In genomic region chr19:8661821-8662307, GRCm38 (mm10) we compare ENCODE assay signal across 8 mouse cellular contexts. TPM values are rescaled to one million over a fixed set of nuclear protein-coding genes. Genes with fewer than 3 reads are reported as not detected.
A peak's percentile ranks its signal among the peaks of the same experiment; 100 is the strongest.
DNase-seq lines count a peak whose midpoint lies in the region; ATAC-seq and TF ChIP-seq lines count a peak whose summit lies in the region.

No protein-coding gene starts in this region.

- no peak for TF ChIP-seq POLR2A in embryonic fibroblast, embryonic 13.5 days (IDR thresholded peaks at IDR 0.05; ENCODE audit: low read depth, low read length)

- peak overlapping the region; percentile 92 for H3K4me2 ChIP-seq in lung, embryonic 16.5 days (ENCODE audit: low read depth, low read length)
- H3K4me2 ChIP-seq in hindbrain, embryonic 15.5 days = peak overlapping the region; percentile 96

- DNase-seq in lung, postnatal 25 days (ENCODE audit: low spot score) = no peak
- DNase-seq in liver (peak; percentile 20), adipocyte (ENCODE audit: low spot score) (no peak)
- DNase-seq in right cerebral cortex, postnatal 10 days (ENCODE audit: low spot score in 2 of 2) = peak; percentile 88 to 89

- H3K4me1 ChIP-seq in lung, embryonic 16.5 days (replicated peaks; ENCODE audit: control insufficient read depth, insufficient read depth, low read length) = peaks cover 8% of the 10 kb centered on the region
- no peaks in the 10 kb centered on the region for H3K4me1 ChIP-seq in embryonic fibroblast, embryonic 13.5 days (ENCODE audit: control insufficient read depth, insufficient read depth, low read length)
- H3K4me1 ChIP-seq in hindbrain, embryonic 15.5 days (replicated peaks) = peaks cover 26% of the 10 kb centered on the region

- no peak overlapping the region for H3K27ac ChIP-seq in lung, embryonic 16.5 days (ENCODE audit: low read length)
- H3K27ac ChIP-seq in embryonic fibroblast, embryonic 13.5 days (ENCODE audit: insufficient read depth, low read length) = no peak overlapping the region
- H3K27ac ChIP-seq in hindbrain, embryonic 15.5 days (replicated peaks) = peak overlapping the region; percentile 44

- no peak for TF ChIP-seq CTCF in embryonic fibroblast, embryonic 13.5 days (IDR thresholded peaks at IDR 0.05; ENCODE audit: borderline replicate concordance, insufficient read depth, low read length)

- no peaks in the 10 kb centered on the region for H3K27me3 ChIP-seq in lung, embryonic 16.5 days (ENCODE audit: control insufficient read depth, insufficient read depth, low read depth, low read length)
- no peaks in the 10 kb centered on the region for H3K27me3 ChIP-seq in hindbrain, embryonic 15.5 days

- H3K9me3 ChIP-seq in lung, embryonic 16.5 days (ENCODE audit: control insufficient read depth, low read length) = no peaks in the 10 kb centered on the region
- H3K9me3 ChIP-seq in hindbrain, embryonic 15.5 days = no peaks in the 10 kb centered on the region

- peak; percentile 51 for ATAC-seq in lung, embryonic 16.5 days (ENCODE audit: low read depth)
- ATAC-seq in hindbrain, embryonic 15.5 days (ENCODE audit: low FRiP score, low read depth) = peak; percentile 55
- ATAC-seq in monocyte, adult 5-6 weeks (replicated peaks; ENCODE audit: insufficient number of reproducible peaks, low FRiP score, low TSS enrichment, poor library complexity, severe bottlenecking) = no peak

- WGBS in lung, embryonic 16.5 days = under 1% methylated on average over 35 of the region's 35 CpGs
- 2% methylated on average over 35 of the region's 35 CpGs for WGBS in hindbrain, embryonic 15.5 days

- no peaks in the 10 kb centered on the region for H3K36me3 ChIP-seq in lung, embryonic 16.5 days (ENCODE audit: control insufficient read depth, insufficient read depth, low read length)
- no peaks in the 10 kb centered on the region for H3K36me3 ChIP-seq in hindbrain, embryonic 15.5 days

- H3K9ac ChIP-seq in lung, embryonic 16.5 days (ENCODE audit: low read length) = peak overlapping the region; percentile 58
- peak overlapping the region; percentile 61 for H3K9ac ChIP-seq in hindbrain, embryonic 15.5 days

- peak overlapping the region; percentile 52 for H3K4me3 ChIP-seq in lung, embryonic 16.5 days (ENCODE audit: low read length)
- peak overlapping the region; percentile 41 for H3K4me3 ChIP-seq in embryonic fibroblast, embryonic 13.5 days (ENCODE audit: insufficient read depth, low read length)
- peak overlapping the region; percentile 49 for H3K4me3 ChIP-seq in hindbrain, embryonic 15.5 days

RNA-seq across cellular contexts. Expression of gene Chrm1, which starts 1.7 kb away (rescaled TPM):
- 0.10 and 0.21 TPM in 2 replicates for polyA plus RNA-seq in lung, embryonic 16.5 days (2015; fragmentation: Nextera tagmentation; extraction: Ambion mirVana)
- polyA plus RNA-seq in embryonic fibroblast, embryonic 13.5 days (2011; ENCODE audit: insufficient read length, low read depth, missing spikeins) = not detected in 2 replicates
- 0.54 and 0.67 TPM in 2 replicates for polyA plus RNA-seq in hindbrain, embryonic 15.5 days (2015; fragmentation: Nextera tagmentation; extraction: Ambion mirVana)
- not detected in 3 replicates for total RNA-seq in monocyte, adult 5-6 weeks (2017)

RNA-seq across cellular contexts. Expression of gene Slc22a6, which starts 44.0 kb away (rescaled TPM):
- polyA plus RNA-seq in lung, embryonic 16.5 days (2015; fragmentation: Nextera tagmentation; extraction: Ambion mirVana) = not detected in 2 replicates
- not detected in 2 replicates for polyA plus RNA-seq in embryonic fibroblast, embryonic 13.5 days (2011; ENCODE audit: insufficient read length, low read depth, missing spikeins)
- 9.6 and 11.9 TPM in 2 replicates for polyA plus RNA-seq in hindbrain, embryonic 15.5 days (2015; fragmentation: Nextera tagmentation; extraction: Ambion mirVana)
- total RNA-seq in monocyte, adult 5-6 weeks (2017) = not detected in 3 replicates

Comparison
In these comparisons a context has a peak if more than half of its experiments do, and no peak if none do; other contexts are left out.
1. DNase-seq: peak in liver (single experiment) and right cerebral cortex, postnatal 10 days (2 of 2); none in lung, postnatal 25 days (single experiment) and adipocyte (single experiment).
2. RNA of gene Slc22a6, which starts 44.0 kb away (polyA plus RNA-seq): 9.6 to 11.9 TPM in hindbrain, embryonic 15.5 days; not detected in lung, embryonic 16.5 days and not detected in embryonic fibroblast, embryonic 13.5 days; every median in the first group is over 10 times any median in the second.
3. Peak in every context shown above with its lines, with median percentiles within 50 percentile points of each other: H3K4me3 ChIP-seq.